Mouse (Mus musculus) liver, postnatal 0 days (tissue): ENCODE data around the gene Cytip.

Experiments
- CTCF ChIP-seq: sonication (generic); IDR thresholded peaks from 2 replicates; pipeline ENCODE4 v1.5.1; 2016; ENCODE audit warnings: antibody characterized with exemption, low read depth
- EP300 ChIP-seq: IDR thresholded peaks from 2 replicates; pipeline ENCODE4 v1.6.1; 2016; ENCODE audit warnings: antibody characterized with exemption, low read depth, mild to moderate bottlenecking

GRCm38 (mm10) chr2:58136526-58136925 is 58.8 kb downstream of the Cytip start:
- TF ChIP-seq CTCF: no peak
- TF ChIP-seq EP300: no peak
